Mouse (Mus musculus) urinary bladder, postnatal 36 days (tissue): ENCODE results near the gene Gm17581.
"Not testable (repeated sequence)": the region's sequence is repeated elsewhere in the genome, so short reads cannot be mapped to it uniquely, and the experiment has no call there.

ENCODE experiments used
- DNase-seq, 2 experiments: peaks; one replicate each; pipeline ENCODE4 v3.0.0; 2022; ENCODE audit warnings: low spot score in 2 of 2, mixed read lengths in 1 of 2

Gm17581 gene

GRCm38 (mm10) chr2:155735766-155736165, at the start of gene Gm17581:
TSS of gene Gm17581 (minus strand) at chr2:155735866.
- DNase-seq = not testable (repeated sequence)

DNA sequence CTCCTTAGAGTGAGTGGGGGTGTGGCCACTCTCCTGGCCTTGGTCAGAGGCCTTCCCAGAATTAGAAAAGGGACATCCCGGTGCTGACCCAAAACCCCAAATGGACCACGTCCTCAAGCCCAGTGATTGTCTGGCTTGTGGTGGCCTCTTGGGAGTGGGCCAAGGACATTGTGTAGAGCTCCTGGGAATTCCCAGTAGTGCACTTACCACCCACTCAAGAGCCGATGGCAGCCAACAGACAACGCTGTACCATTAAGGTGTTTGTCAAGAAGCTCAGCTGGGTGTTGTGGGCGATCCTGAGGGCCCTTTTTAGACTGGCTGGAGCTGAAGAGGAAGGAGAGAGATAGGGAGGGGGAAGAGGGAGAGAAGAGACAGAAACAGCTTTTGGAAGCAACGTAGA, 48.9 kb upstream of the Gm17581 start:
- DNase-seq = no peak

DNA sequence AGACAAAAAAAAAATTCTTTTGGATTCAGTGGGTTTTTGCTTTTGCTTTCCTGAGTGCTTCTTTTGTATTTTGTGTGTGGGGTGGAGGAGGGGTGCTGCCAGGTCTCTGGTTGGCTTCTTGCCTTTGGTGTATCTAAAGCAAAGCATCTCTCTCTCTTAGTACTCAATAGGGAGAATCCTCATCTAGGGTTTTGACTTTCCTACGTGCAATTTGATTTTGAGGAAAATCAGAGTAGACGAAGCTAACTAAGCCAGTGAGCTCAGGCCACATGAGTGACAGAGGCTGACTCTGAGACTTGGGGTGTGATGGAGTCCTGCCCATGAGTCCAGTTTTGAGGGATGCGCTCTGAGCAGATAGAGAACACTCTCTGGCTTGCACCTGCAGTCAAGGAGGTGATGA, 43.8 kb upstream of the Gm17581 start:
- no peak for DNase-seq

GRCm38 (mm10) chr2:155779066-155779465, 43.4 kb upstream of the Gm17581 start:
- DNase-seq = no peak

DNA sequence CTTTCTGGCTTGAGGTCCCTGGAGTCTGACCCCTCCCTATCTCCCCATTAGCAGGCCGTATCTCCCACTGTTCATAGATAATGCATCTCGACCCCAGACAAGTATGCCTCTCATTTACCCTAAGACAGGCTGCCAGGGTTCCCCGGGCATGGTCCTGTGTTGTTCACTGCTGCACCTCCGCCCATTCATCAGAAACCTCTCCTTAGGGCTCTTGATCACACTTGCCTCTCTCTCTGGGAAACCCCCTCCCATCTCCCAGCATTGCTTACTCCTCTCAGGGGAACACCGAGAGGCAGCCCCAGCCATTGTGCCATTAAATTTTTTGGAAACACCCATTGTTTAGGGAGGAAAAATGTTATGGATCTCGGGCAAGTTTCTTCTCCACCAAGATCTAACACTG, 42.3 kb upstream of the Gm17581 start:
- DNase-seq = no peak

GRCm38 (mm10) chr2:155777688-155777985, 42.0 kb upstream of the Gm17581 start:
- DNase-seq = no peak

DNA sequence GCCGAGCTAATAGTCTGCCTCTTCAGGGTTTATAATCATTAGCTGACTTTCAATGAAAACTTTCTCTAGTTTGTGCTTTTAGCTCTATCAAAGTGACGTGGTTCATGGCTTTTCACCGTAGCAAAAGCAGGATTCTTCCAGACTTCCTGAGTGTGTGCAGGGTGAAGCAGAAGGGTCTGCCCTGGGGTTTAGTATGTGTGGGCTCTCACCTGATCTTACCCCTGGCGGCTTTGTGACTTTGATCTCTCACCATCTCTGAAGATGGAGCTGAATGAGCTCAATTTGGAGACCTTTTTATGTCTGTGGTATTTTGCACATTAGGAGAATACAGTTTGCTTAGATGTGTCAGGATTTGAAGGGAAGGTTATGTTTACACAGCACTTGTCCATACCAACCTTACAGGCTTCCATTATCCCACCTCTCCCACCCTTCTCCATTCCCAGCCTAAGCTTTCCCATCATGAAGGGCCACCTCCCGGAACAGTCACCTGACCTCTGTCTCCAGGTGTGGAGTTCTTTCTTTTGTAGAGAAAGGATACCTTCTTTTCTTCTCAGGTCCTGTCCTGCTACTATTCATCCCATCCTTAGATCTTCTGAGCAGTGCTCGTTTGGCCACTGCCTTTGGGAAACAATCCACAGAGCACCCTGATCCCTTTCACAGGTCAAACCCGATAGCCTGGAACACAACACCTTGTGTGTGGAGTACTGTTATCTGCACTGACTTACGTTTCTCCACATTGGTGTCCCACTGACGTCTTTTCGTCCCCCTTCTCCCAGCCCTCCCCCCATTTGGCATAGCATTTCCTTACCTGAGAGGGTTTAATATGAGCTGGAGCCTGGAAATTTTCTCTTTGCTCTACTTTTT, 41.4 kb upstream of the Gm17581 start:
- DNase-seq = no peak

- DNase-seq = peak; percentile 18 to 37
These were observed 40.1 kb upstream of the Gm17581 start for GRCm38 (mm10) chr2:155775685-155776263.

DNA sequence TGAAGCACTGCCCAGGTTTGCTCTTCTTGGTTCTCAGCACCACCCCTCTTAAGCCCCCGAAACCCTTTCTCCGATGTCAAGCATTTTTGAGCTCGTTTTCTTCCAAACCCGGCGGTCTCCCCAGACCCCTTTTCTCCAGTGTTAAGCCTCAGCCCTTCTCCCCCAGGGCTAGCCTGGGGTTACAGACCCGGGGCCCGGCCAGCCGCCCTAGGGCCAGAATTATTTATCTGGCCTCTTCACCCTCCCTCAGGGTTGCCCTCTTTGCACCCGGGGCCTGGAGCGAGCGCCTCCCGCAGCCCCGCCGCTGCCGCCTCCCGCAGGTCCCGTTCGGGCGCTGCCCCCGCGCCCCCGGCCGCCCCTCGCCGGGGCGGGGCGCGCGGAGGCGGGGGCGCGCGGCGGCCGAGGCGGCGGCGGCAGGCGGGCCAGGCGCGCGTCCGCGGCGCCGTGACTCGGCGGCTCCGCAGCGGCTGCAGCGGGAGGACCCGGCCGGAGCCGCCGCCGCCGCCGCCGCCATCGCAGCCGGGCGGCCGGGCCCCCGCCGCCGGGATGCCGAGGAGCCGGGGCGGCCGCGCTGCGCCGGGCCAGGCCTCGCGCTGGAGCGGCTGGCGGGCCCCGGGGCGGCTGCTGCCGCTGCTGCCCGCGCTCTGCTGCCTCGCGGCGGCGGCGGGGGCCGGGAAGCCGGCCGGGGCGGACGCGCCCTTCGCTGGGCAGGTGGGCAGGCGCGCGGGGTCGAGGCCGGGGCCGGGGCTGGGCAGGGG, 39.4 kb upstream of the Gm17581 start, which contains the start of gene Mmp24:
Gene Mmp24 (plus strand): TSS at position 416 of the 758 bp plus-strand sequence.
- no peak for DNase-seq

GRCm38 (mm10) chr2:155774261-155774926, 38.7 kb upstream of the Gm17581 start:
- no peak for DNase-seq

GRCm38 (mm10) chr2:155773664-155774063, 38.0 kb upstream of the Gm17581 start:
- no peak for DNase-seq

- peak; percentile 30 to 55 for DNase-seq
These were observed 29.2 kb upstream of the Gm17581 start for GRCm38 (mm10) chr2:155764679-155765418.

- no peak for DNase-seq
These were observed 21.3 kb upstream of the Gm17581 start for GRCm38 (mm10) chr2:155756855-155757566.

DNA sequence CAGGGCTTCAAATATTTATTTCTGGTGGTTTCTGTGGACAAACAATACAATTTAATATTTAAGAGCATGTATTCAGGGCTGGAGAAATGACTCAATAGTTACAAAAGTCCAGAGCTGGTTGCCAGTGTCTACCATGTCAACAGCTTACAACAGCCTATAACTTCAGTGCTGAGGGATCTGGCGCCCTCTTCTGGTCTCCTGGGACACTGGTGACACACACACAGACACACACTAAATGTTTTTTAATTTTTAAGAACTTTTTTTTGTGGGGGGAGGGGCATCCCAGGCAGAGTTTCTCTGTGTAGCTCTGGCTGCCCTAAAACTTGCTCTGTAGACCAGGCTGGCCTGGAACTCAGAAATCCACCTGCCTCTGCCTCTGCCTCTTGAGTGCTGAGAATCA, 20.1 kb upstream of the Gm17581 start:
- DNase-seq = peak; percentile 30 to 54

DNA sequence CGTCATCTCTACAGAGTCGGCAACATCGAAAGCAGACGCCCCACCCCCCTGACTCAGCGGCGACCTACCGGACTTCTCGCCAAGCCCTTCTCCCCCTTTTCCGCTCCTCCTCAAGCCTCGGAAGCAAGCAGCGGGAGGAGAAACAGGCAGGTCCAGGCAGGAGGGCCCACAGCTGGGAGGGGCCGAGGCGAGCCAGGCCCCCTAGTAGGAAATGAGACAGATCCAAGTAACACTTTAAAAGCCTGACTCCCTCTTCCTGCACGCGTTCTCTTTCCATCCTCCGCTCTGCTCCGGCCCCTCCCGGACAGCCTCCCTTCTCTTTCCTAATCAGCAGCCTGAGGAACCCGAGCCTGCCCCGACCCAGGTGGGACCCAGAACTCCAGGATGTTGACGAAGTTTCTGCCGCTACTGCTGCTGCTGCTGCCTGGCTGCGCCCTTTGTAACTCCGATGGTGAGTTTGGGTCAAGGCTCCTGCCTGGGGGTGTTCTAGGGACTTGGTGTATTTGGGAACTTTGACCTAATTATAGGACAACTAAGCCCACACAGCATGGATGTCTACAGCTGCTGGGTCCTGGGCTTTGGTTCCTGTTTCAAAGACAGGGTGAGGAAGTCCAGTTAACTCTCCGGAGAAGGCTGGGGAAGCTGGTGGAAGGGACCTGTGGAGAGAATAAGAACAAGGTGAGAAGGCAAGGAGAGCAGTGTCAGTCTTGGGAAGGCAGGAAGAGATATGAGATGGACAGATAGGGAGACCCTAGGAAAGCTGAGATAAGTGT, 15.5 kb upstream of the Gm17581 start, which contains the start of gene Procr:
Gene Procr (plus strand): TSS at position 104 of the 773 bp plus-strand sequence.
- peak; percentile 47 to 62 for DNase-seq

- DNase-seq = no peak
These were observed 13.7 kb upstream of the Gm17581 start for GRCm38 (mm10) chr2:155749394-155749793.

- DNase-seq = no peak
These were observed 9.8 kb upstream of the Gm17581 start for GRCm38 (mm10) chr2:155745487-155745886.

DNA sequence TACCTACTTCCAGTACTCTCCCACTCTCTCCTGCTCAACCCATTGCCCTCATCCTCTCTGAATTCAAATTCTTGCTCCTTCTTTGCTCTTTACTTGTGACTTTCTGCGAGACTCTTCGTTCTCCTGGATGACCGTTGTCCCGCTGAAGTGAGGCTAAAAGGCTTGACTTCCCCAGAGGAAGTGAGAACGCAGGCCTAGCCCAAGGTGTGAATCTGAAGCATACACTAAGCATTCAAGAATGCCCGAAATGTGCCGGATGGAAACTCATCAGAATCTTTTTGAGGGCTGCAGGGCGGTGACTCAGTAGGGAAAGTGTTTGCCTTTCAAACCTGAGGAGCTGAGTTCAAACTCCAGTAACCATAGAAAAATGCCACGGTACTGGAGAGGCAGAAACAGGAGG, 7.7 kb upstream of the Gm17581 start:
- DNase-seq = no peak

- DNase-seq = peak; percentile 18 to 30
These were observed 7.3 kb upstream of the Gm17581 start for GRCm38 (mm10) chr2:155742931-155743337.

- no peak for DNase-seq
These were observed 6.5 kb upstream of the Gm17581 start for GRCm38 (mm10) chr2:155742211-155742610.
